Mouse (Mus musculus): ENCODE results near the gene Ugt1a2. TPM values are rescaled to one million over a fixed set of nuclear protein-coding genes. Genes with fewer than 3 reads are reported as not detected.

The Ugt1a2 gene
- polyA plus RNA-seq, 1 experiment from 2014 or later, result 0.17 TPM

DNA sequence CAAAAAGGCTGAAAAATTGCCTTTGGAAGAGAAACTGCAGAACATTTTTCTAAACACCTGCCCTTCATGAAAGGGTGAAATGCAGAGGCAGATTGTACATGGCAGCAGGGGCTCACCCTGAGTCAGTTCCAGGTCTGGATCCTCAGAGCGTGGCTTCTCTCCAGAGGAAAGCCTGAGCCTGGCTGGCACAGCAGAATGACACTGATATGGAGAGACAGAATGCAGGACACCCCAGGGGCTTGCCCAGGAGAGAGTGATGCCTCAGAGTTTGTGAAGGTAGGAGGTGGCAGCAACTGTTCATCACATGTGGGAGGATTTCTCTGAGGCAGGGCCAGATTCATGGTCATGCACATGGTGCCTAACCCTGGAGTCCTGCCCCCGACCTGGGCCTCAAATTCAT lies 405 bp upstream of the Ugt1a2 start:
- ATAC-seq (ENCODE audit: low read depth), result no peak
- Histone ChIP-seq H3K9me3 (replicated peaks; ENCODE audit: control insufficient read depth, low read length) (no peaks in the 10 kb centered on the region), H3K36me3 (ENCODE audit: control insufficient read depth, insufficient read depth) (no peaks in the 10 kb centered on the region), H3K27ac (ENCODE audit: low read length) (no peak overlapping the region), H3K4me3 (ENCODE audit: low read depth, low read length) (no peak overlapping the region), H3K9ac (ENCODE audit: low read depth, low read length) (no peak overlapping the region), H3K27me3 (ENCODE audit: control insufficient read depth, insufficient read depth, low read depth, low read length) (no peaks in the 10 kb centered on the region), H3K4me2 (ENCODE audit: low read depth, low read length) (no peak overlapping the region), H3K4me1 (ENCODE audit: control insufficient read depth, low read depth, low read length) (no peaks in the 10 kb centered on the region; the same call in 1 of the 2 replicates)
- WGBS (ENCODE audit: insufficient replicate concordance), result 59% methylated on average over 2 of the region's 2 CpGs

DNA sequence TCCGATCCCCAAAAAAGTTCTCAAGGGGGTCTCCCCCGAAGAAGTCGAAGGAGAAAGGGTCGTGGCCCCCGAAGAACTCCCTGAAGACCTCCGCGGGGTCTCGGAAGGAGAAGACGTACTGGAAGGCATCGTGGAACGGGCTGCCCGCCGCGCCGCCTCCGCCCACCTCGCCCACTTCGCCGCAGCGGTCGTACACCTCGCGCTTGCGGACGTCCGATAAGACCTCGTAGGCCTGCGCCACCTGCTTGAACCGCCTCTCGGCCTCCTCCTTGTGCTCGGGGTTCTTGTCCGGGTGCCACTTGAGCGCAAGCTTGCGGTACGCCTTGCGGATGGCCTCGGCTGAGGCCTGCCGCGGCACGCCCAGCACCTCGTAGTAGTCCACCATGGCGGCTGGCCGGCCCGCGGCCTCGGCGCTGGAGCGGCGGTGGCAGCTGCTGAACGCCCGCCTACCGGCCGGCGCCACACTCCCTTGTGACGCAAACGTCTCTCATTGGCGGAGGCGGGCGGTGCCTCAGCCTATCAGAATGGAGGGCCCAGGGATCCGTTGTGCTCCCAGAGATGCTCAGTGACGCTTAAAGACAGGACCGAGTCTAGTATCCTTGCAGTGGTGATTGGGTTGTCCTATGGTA lies 5.0 kb downstream of the Ugt1a2 start, which contains the start of gene Dnajb3:
Dnajb3 (minus strand) TSS at position 489 of the 629 bp plus-strand sequence.
- ATAC-seq (ENCODE audit: low read depth), result peak; percentile 86
- H3K4me2 ChIP-seq (ENCODE audit: low read depth, low read length), result peak within 1 kb of the TSS; percentile 63
- H3K27me3 ChIP-seq (ENCODE audit: control insufficient read depth, insufficient read depth, low read depth, low read length), result no peaks in the 10 kb centered on the region
- H3K27ac ChIP-seq (ENCODE audit: low read length), result peak within 1 kb of the TSS; percentile 95
- 5% methylated on average over 62 of the region's 62 CpGs for WGBS (ENCODE audit: insufficient replicate concordance)
- H3K9me3 ChIP-seq (replicated peaks; ENCODE audit: control insufficient read depth, low read length), result no peaks in the 10 kb centered on the region
- H3K4me3 ChIP-seq (ENCODE audit: low read depth, low read length), result peak within 1 kb of the TSS; percentile 67
- peak within 1 kb of the TSS; percentile 77 for H3K9ac ChIP-seq (ENCODE audit: low read depth, low read length)
- no peaks in the 10 kb centered on the region for H3K36me3 ChIP-seq (ENCODE audit: control insufficient read depth, insufficient read depth)
- peaks cover 18% of the 10 kb centered on the region for H3K4me1 ChIP-seq (ENCODE audit: control insufficient read depth, low read depth, low read length)

DNA sequence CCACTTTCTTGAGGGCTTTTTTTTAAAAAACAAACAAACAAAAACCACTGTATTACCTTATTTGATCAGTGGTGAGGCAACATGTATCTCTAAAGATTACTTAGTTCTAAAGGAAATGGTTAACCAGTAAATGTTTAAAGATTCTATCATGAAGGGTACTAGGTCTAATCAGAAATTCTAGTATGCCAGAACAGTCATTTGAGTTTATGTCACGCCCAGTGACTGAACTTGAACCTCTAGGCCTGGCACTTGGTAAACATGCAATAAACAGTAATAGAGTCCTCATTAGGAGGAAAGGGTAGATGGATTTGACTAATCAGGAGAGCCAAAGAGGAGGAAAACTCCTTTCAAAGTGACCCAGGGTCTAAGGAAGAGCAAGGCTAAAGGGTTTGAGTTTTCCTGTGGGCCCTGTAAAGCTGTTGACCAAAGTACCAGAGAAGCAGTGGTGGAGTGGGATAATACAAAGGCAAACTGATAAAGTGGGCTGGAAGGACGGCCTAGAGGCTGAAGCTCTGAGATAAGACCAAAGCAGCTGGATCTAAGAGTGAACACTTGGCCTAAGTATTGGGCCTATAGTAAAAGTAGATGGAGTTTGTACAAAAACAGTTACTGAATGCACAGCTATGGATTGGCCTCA lies 6.6 kb downstream of the Ugt1a2 start:
- no peaks in the 10 kb centered on the region; the same call in 1 of the 2 replicates for H3K9me3 ChIP-seq (replicated peaks; ENCODE audit: control insufficient read depth, low read length)
- H3K27me3 ChIP-seq (ENCODE audit: control insufficient read depth, insufficient read depth, low read depth, low read length), result no peaks in the 10 kb centered on the region
- H3K27ac ChIP-seq (ENCODE audit: low read length), result peak overlapping the region; percentile 95
- peaks cover 18% of the 10 kb centered on the region for H3K4me1 ChIP-seq (ENCODE audit: control insufficient read depth, low read depth, low read length)
- no peaks in the 10 kb centered on the region for H3K36me3 ChIP-seq (ENCODE audit: control insufficient read depth, insufficient read depth)
- no peak overlapping the region for H3K4me3 ChIP-seq (ENCODE audit: low read depth, low read length)
- 30% methylated on average over 2 of the region's 2 CpGs for WGBS (ENCODE audit: insufficient replicate concordance)
- peak; percentile 83 for ATAC-seq (ENCODE audit: low read depth)
- H3K4me2 ChIP-seq (ENCODE audit: low read depth, low read length), result peak overlapping the region; percentile 49
- H3K9ac ChIP-seq (ENCODE audit: low read depth, low read length), result no peak overlapping the region

DNA sequence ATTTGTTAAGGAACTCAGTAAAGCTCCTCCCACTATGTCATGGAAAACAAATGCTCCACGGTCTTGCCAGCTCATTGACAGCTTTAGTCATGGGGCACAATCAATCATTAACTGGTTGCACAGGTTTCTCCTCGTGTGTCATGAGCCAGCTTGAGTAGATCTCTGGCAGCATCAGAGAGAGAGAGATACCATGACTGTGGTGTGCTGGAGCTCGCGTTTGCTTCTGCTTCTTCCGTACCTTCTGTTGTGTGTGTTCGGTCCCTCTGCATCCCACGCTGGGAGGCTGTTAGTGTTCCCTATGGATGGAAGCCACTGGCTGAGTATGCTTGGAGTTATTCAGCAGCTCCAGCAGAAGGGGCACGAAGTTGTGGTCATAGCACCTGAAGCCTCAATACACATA lies 11.4 kb downstream of the Ugt1a2 start, which contains the start of gene Ugt1a1:
Ugt1a1 (plus strand) TSS at position 148 of the 400 bp plus-strand sequence.
- Histone ChIP-seq H3K4me1 (ENCODE audit: control insufficient read depth, low read depth, low read length) (peaks cover 10% of the 10 kb centered on the region), H3K27me3 (ENCODE audit: control insufficient read depth, insufficient read depth, low read depth, low read length) (no peaks in the 10 kb centered on the region), H3K4me2 (ENCODE audit: low read depth, low read length) (no peak within 1 kb of the TSS), H3K36me3 (ENCODE audit: control insufficient read depth, insufficient read depth) (no peaks in the 10 kb centered on the region), H3K9me3 (replicated peaks; ENCODE audit: control insufficient read depth, low read length) (peaks cover 19% of the 10 kb centered on the region), H3K4me3 (ENCODE audit: low read depth, low read length) (no peak within 1 kb of the TSS), H3K27ac (ENCODE audit: low read length) (no peak within 1 kb of the TSS), H3K9ac (ENCODE audit: low read depth, low read length) (no peak within 1 kb of the TSS)
- ATAC-seq (ENCODE audit: low read depth), result no peak
- 58% methylated on average over 8 of the region's 8 CpGs for WGBS (ENCODE audit: insufficient replicate concordance)

DNA sequence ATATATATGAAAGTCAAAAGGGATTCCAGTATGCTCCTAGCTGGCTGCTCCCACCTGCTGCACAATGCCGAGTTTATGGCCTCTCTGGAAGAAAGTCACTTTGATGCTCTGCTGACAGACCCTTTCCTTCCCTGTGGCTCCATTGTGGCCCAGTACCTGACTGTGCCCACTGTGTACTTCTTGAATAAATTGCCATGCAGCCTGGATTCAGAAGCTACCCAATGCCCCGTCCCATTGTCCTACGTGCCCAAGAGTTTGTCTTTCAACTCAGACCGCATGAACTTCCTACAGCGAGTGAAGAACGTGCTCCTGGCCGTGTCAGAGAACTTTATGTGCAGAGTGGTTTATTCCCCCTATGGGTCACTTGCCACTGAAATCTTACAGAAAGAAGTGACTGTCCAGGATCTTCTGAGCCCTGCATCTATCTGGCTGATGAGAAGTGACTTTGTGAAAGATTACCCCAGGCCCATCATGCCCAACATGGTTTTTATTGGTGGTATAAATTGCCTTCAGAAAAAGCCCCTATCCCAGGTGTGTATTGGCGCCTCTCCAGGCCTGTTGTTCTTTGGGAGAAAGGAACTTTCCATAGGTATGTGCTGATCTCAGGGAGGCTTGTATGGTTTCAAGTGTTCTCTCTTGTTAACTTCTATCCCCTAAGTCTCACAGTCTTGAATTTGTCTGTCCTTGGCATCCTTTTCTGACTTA lies 12.1 kb downstream of the Ugt1a2 start:
- H3K9ac ChIP-seq (ENCODE audit: low read depth, low read length), result no peak overlapping the region
- no peak overlapping the region for H3K4me3 ChIP-seq (ENCODE audit: low read depth, low read length)
- H3K27me3 ChIP-seq (ENCODE audit: control insufficient read depth, insufficient read depth, low read depth, low read length), result no peaks in the 10 kb centered on the region
- 47% methylated on average over 8 of the region's 8 CpGs for whole genome bisulfite sequencing (ENCODE audit: insufficient replicate concordance)
- H3K4me2 ChIP-seq (ENCODE audit: low read depth, low read length), result no peak overlapping the region
- peaks cover 6% of the 10 kb centered on the region for H3K4me1 ChIP-seq (ENCODE audit: control insufficient read depth, low read depth, low read length)
- H3K36me3 ChIP-seq (ENCODE audit: control insufficient read depth, insufficient read depth), result no peaks in the 10 kb centered on the region
- H3K27ac ChIP-seq (ENCODE audit: low read length), result no peak overlapping the region
- no peak for ATAC-seq (ENCODE audit: low read depth)
- peaks cover 25% of the 10 kb centered on the region for H3K9me3 ChIP-seq (replicated peaks; ENCODE audit: control insufficient read depth, low read length)

DNA sequence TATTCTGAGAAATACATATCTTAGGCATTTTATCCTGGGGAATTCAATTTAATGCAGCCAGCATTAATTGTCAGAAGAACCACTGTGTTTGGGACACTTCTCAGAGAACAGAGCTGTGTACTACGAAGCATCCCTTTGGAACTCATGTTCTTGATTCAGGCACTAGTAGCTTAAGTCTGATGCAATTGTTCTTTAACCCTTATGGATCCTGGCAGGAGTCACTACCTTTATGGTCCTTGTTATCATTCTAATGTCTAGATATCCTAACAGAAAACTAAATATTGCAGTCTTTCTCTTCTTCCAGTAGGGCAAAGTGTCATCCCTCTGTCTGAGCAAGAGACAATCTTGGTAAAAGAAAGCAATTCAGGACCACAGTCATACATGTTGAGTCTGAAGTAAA lies 12.7 kb downstream of the Ugt1a2 start:
- Histone ChIP-seq H3K4me2 (ENCODE audit: low read depth, low read length) (no peak overlapping the region), H3K9me3 (replicated peaks; ENCODE audit: control insufficient read depth, low read length) (peaks cover 26% of the 10 kb centered on the region), H3K36me3 (ENCODE audit: control insufficient read depth, insufficient read depth) (no peaks in the 10 kb centered on the region), H3K4me1 (ENCODE audit: control insufficient read depth, low read depth, low read length) (no peaks in the 10 kb centered on the region; the same call in 1 of the 2 replicates), H3K4me3 (ENCODE audit: low read depth, low read length) (no peak overlapping the region), H3K27me3 (ENCODE audit: control insufficient read depth, insufficient read depth, low read depth, low read length) (no peaks in the 10 kb centered on the region), H3K27ac (ENCODE audit: low read length) (no peak overlapping the region), H3K9ac (ENCODE audit: low read depth, low read length) (no peak overlapping the region)
- no peak for ATAC-seq (ENCODE audit: low read depth)
- WGBS (ENCODE audit: insufficient replicate concordance), result 48% methylated on average over 1 of the region's 1 CpGs

DNA sequence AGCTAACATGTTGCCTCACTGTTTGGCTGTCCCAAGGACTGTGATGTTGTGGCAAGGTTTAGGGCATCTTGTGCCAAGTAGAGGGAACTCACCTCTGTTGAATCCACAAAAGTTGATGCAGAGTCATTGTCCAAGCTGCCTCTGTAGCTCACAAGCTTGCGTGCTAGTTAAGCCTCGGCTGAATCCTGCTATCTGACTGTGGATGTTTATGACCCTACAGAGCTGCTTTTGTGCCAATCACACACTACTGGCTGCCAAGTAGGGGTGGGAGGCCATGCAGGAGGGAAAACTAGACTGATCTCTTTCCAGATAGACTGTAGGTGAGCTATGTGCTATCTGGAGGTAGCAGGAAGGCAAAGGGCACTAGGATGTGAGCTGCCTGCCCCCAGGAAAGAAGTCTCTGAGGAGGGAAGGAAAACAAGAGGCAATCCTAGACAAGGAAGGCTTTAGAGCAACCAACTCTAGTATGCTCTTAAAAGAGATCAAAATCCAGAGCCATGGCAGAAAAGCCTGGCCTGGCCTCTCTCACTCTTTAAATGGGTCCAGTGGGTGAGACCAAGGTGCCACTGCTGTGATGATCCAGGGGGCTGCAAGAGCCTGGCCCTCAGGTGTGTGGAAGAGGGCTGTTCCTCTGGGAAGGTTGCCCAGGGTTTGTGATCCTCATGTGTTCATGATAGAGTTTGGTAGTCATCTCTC lies 13.5 kb downstream of the Ugt1a2 start:
- Histone ChIP-seq H3K9ac (ENCODE audit: low read depth, low read length) (no peak overlapping the region), H3K4me1 (ENCODE audit: control insufficient read depth, low read depth, low read length) (no peaks in the 10 kb centered on the region), H3K36me3 (ENCODE audit: control insufficient read depth, insufficient read depth) (no peaks in the 10 kb centered on the region), H3K4me3 (ENCODE audit: low read depth, low read length) (no peak overlapping the region), H3K9me3 (replicated peaks; ENCODE audit: control insufficient read depth, low read length) (peaks cover 26% of the 10 kb centered on the region), H3K4me2 (ENCODE audit: low read depth, low read length) (no peak overlapping the region), H3K27ac (ENCODE audit: low read length) (no peak overlapping the region), H3K27me3 (ENCODE audit: control insufficient read depth, insufficient read depth, low read depth, low read length) (no peaks in the 10 kb centered on the region)
- 55% methylated on average over 2 of the region's 2 CpGs for WGBS (ENCODE audit: insufficient replicate concordance)
- ATAC-seq (ENCODE audit: low read depth), result 0 out of 2 replicates have a peak, but pooled peaks have one; percentile 5

DNA sequence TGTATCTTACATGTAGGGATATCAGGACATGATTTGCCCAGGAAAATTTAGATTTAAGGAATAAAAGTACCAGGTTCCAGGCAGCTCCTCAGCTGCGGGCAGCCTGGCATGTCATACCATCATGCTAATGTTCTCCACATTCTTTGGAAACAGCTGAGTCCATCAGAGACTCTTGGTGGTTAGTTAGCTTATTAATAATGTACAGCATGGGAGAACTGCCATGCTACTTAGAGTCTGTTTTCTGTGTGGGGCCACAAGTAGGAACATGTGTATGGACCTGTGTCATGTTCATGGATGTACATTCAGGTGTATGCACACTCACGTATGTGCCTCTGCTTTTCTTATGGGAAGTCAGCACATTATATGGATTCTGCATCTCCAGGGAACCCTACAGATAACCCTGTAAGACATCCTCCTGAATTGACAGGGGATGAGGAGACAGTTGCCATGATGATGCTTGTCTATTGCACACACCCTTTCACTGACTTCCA lies 14.1 kb downstream of the Ugt1a2 start:
- ATAC-seq (ENCODE audit: low read depth), result no peak
- Histone ChIP-seq H3K4me1 (ENCODE audit: control insufficient read depth, low read depth, low read length) (no peaks in the 10 kb centered on the region), H3K36me3 (ENCODE audit: control insufficient read depth, insufficient read depth) (no peaks in the 10 kb centered on the region), H3K9me3 (replicated peaks; ENCODE audit: control insufficient read depth, low read length) (peaks cover 26% of the 10 kb centered on the region), H3K27ac (ENCODE audit: low read length) (no peak overlapping the region), H3K27me3 (ENCODE audit: control insufficient read depth, insufficient read depth, low read depth, low read length) (no peaks in the 10 kb centered on the region), H3K4me3 (ENCODE audit: low read depth, low read length) (no peak overlapping the region), H3K4me2 (ENCODE audit: low read depth, low read length) (no peak overlapping the region), H3K9ac (ENCODE audit: low read depth, low read length) (no peak overlapping the region)
- WGBS (ENCODE audit: insufficient replicate concordance), result 53% methylated on average over 2 of the region's 2 CpGs

Measured in liver, embryonic 16.5 days (tissue).